Comparison of ENCODE assay signal across 8 mouse cellular contexts in the genomic region with DNA sequence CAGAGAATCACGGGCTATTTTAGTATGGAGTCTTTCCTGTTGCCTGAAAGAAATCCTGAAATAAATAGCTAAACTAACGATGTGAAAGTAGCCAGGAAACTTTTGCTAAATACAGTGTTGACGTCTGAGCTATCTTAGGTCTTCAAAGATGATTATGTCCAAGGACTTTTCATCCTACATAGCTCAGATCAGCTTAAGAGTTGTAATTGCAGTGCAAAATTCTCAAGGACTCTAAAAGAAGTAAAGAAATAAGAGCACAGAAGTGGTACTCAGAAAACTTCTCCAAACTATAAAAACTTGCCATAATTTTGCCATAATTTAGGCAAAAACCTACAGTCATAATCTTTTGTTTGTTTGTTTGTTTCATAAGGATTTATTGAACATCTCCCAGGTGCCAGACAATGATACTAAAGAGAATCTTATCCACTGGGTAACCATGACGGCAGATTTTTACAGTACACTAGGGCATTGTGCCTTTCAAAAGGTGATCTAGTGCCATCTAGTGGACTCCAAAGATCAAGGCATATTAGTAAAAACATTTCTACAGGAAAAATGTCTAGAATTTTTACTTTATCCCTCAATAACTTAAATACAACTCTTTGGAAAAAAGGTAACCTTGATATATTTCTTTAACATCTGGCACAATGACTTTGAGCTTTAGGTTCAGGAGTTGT. TPM values are rescaled to one million over a fixed set of nuclear protein-coding genes. Genes with fewer than 3 reads are reported as not detected.
DNase-seq lines count a peak whose midpoint lies in the region; ATAC-seq lines count a peak whose summit lies in the region.
"Had no signal": no experiment of that assay in that cellular context is flagged by ENCODE, and none has a peak within 500 bp of the region (broad histone marks: within the 10 kb centered on the region; RNA-seq: fewer than 3 reads in every experiment).

No protein-coding gene starts in this region.

- H3K4me3 ChIP-seq in embryonic facial prominence, embryonic 14.5 days (ENCODE audit: low read depth, low read length) = no peak overlapping the region
- no peak overlapping the region for H3K4me3 ChIP-seq in midbrain, embryonic 16.5 days (ENCODE audit: low read depth, low read length)

- DNase-seq in left cerebral cortex, postnatal 14 days (ENCODE audit: low spot score in 2 of 2) = peak; percentile 20 to 24
- DNase-seq in left cerebral cortex, adult 11 months (ENCODE audit: low spot score) = no peak
- peak; percentile 41 for DNase-seq in ZHBTc4 (ENCODE audit: low read depth, low spot score)
- peak; percentile 79 for DNase-seq in embryonic facial prominence, embryonic 14.5 days (ENCODE audit: low spot score)
- DNase-seq in B cell, adult 2 months = no peak
- DNase-seq in urinary bladder, postnatal 25 days (ENCODE audit: low spot score) = no peak

- 42% methylated on average over 4 of the region's 4 CpGs for WGBS in embryonic facial prominence, embryonic 14.5 days
- 58% methylated on average over 4 of the region's 4 CpGs for WGBS in midbrain, embryonic 16.5 days

- H3K27me3 ChIP-seq in embryonic facial prominence, embryonic 14.5 days (replicated peaks; ENCODE audit: control insufficient read depth, insufficient read depth, low read length) = no peaks in the 10 kb centered on the region
- H3K27me3 ChIP-seq in midbrain, embryonic 16.5 days (ENCODE audit: control insufficient read depth, insufficient read depth, low read depth, low read length) = no peaks in the 10 kb centered on the region

- H3K36me3 ChIP-seq in embryonic facial prominence, embryonic 14.5 days (ENCODE audit: control insufficient read depth, insufficient read depth, low read length) = no peaks in the 10 kb centered on the region
- no peaks in the 10 kb centered on the region for H3K36me3 ChIP-seq in midbrain, embryonic 16.5 days (ENCODE audit: control insufficient read depth, insufficient read depth, low read length)

- H3K27ac ChIP-seq in embryonic facial prominence, embryonic 14.5 days (replicated peaks; ENCODE audit: low read depth, low read length) = no peak overlapping the region
- H3K27ac ChIP-seq in midbrain, embryonic 16.5 days (ENCODE audit: low read length) = no peak overlapping the region
- H3K27ac ChIP-seq: liver, embryonic 14.5 days had no signal

- H3K9me3 ChIP-seq in embryonic facial prominence, embryonic 14.5 days (ENCODE audit: control insufficient read depth, low read length) = no peaks in the 10 kb centered on the region
- H3K9me3 ChIP-seq in midbrain, embryonic 16.5 days (replicated peaks; ENCODE audit: control insufficient read depth, low read length, poor library complexity, severe bottlenecking) = 0 out of 2 replicates have a peak, but pooled peaks cover 2% of the 10 kb centered on the region

- no peak overlapping the region for H3K4me2 ChIP-seq in embryonic facial prominence, embryonic 14.5 days (ENCODE audit: low read depth, low read length)
- H3K4me2 ChIP-seq in midbrain, embryonic 16.5 days (ENCODE audit: low read length) = no peak overlapping the region

- intact Hi-C loops in left cerebral cortex, postnatal 14 days (cut with DNase I) = loop anchor here (2.0 to 10.0 kb wide), 2 partner anchors 328 to 740 kb away; no protein-coding TSS in a partner anchor

- H3K4me1 ChIP-seq in embryonic facial prominence, embryonic 14.5 days (ENCODE audit: control insufficient read depth, insufficient read depth, low read length) = no peaks in the 10 kb centered on the region
- H3K4me1 ChIP-seq in midbrain, embryonic 16.5 days (ENCODE audit: control insufficient read depth, insufficient read depth, low read length) = no peaks in the 10 kb centered on the region

- no peak overlapping the region for H3K9ac ChIP-seq in embryonic facial prominence, embryonic 14.5 days (ENCODE audit: low read depth, low read length)
- no peak overlapping the region for H3K9ac ChIP-seq in midbrain, embryonic 16.5 days (ENCODE audit: low read depth, low read length)
- H3K9ac ChIP-seq: liver, embryonic 14.5 days had no signal

- peak; percentile 68; the same call in 1 of the 2 replicates for ATAC-seq in embryonic facial prominence, embryonic 14.5 days (ENCODE audit: low read depth)
- ATAC-seq in midbrain, embryonic 16.5 days = peak; percentile 70; the same call in 1 of the 2 replicates

RNA-seq across cellular contexts. Expression of gene Lrriq1, which starts 41.3 kb away (rescaled TPM):
- total RNA-seq in left cerebral cortex, postnatal 14 days (2021) = 1 to 10 TPM; 2.8 to 3.5 TPM
- 2.7 and 3.4 TPM in 2 replicates for polyA plus RNA-seq in embryonic facial prominence, embryonic 14.5 days (2014; fragmentation: Nextera tagmentation; extraction: Ambion mirVana)
- 4.0 and 4.1 TPM in 2 replicates for polyA plus RNA-seq in midbrain, embryonic 16.5 days (2015; fragmentation: Nextera tagmentation; extraction: Ambion mirVana)
- polyA plus RNA-seq: liver, embryonic 14.5 days had no signal

Comparison
In these comparisons a context has a peak if more than half of its experiments do, and no peak if none do; other contexts are left out.
1. DNase-seq: peak in left cerebral cortex, postnatal 14 days (2 of 2), ZHBTc4 (single experiment) and embryonic facial prominence, embryonic 14.5 days (single experiment); none in left cerebral cortex, adult 11 months (single experiment), B cell, adult 2 months (0 of 2) and urinary bladder, postnatal 25 days (single experiment).